Mouse (Mus musculus) embryonic facial prominence, embryonic 15.5 days (tissue): ENCODE measurements at regions not wholly inside any gene's neighbourhood (a gene's known extent, or its start where the extent isn't known, plus 50 kb on each side); places are given as distances from the start of the nearest gene placed in this dataset.

Experiments used
- ATAC-seq: fragments of 200-750 bp; cut with Nextera tagmentation; 2 replicates; pipeline ENCODE4 v1.8.0; 2017; ENCODE audit warnings: low read depth, moderate TSS enrichment; ENCODE audit not compliant: insufficient number of reproducible peaks, low FRiP score, low TSS enrichment
- H3K27ac ChIP-seq: fragments of 300-500 bp; sonication (generic); replicated peaks from 2 replicates; pipeline ENCODE4 v1.5.1; 2015; ENCODE audit warnings: mild to moderate bottlenecking, inconsistent platforms
- H3K27me3 ChIP-seq: fragments of 300-500 bp; sonication (generic); 2 replicates; pipeline ENCODE4 v1.6.1; 2015; ENCODE audit warnings: inconsistent platforms
- H3K36me3 ChIP-seq: fragments of 300-500 bp; sonication (generic); 2 replicates; pipeline ENCODE4 v1.6.1; 2015; ENCODE audit warnings: mild to moderate bottlenecking, inconsistent platforms
- H3K4me1 ChIP-seq: fragments of 300-500 bp; sonication (generic); 2 replicates; pipeline ENCODE4 v1.6.1; 2015; ENCODE audit warnings: inconsistent platforms
- H3K4me2 ChIP-seq: fragments of 300-500 bp; sonication (generic); replicated peaks from 2 replicates; pipeline ENCODE4 v1.6.1; 2015; ENCODE audit warnings: mild to moderate bottlenecking, inconsistent platforms
- H3K4me3 ChIP-seq: fragments of 300-500 bp; sonication (generic); replicated peaks from 2 replicates; pipeline ENCODE4 v1.5.1; 2015; ENCODE audit warnings: mild to moderate bottlenecking, inconsistent platforms
- H3K9ac ChIP-seq: fragments of 300-500 bp; sonication (generic); 2 replicates; pipeline ENCODE4 v1.6.1; 2015; ENCODE audit warnings: inconsistent platforms
- H3K9me3 ChIP-seq: fragments of 300-500 bp; sonication (generic); replicated peaks from 2 replicates; pipeline ENCODE4 v1.6.1; 2016; ENCODE audit warnings: inconsistent platforms
- WGBS: fragments of 180-500 bp; shearing (Covaris S2); methylation state at CpG from one replicate; pipeline ENCODE4 v1.1.7; 2015; 5-methylcytosine and 5-hydroxymethylcytosine counted together

GRCm38 (mm10) chr5:133070141-133070540, 527.0 kb upstream of the Auts2 start:
- no peaks in the 10 kb centered on the region for H3K27me3 ChIP-seq
- no peak overlapping the region for H3K4me2 ChIP-seq
- no peak overlapping the region for H3K4me3 ChIP-seq
- H3K27ac ChIP-seq: no peak overlapping the region
- H3K4me1 ChIP-seq: no peaks in the 10 kb centered on the region
- ATAC-seq: no peak
- no peaks in the 10 kb centered on the region for H3K9me3 ChIP-seq
- H3K9ac ChIP-seq: no peak overlapping the region
- no peaks in the 10 kb centered on the region for H3K36me3 ChIP-seq

- no peaks in the 10 kb centered on the region for H3K9me3 ChIP-seq
- ATAC-seq: no peak
- 60% methylated on average over 3 of the region's 3 CpGs for WGBS
These were observed 519.3 kb upstream of the Auts2 start for GRCm38 (mm10) chr5:133062481-133062880.

GRCm38 (mm10) chr5:133047456-133047855, 504.3 kb upstream of the Auts2 start:
- no peaks in the 10 kb centered on the region for H3K4me1 ChIP-seq
- no peaks in the 10 kb centered on the region for H3K36me3 ChIP-seq
- WGBS: 96% methylated on average over 4 of the region's 4 CpGs
- no peak overlapping the region for H3K4me3 ChIP-seq
- no peaks in the 10 kb centered on the region for H3K9me3 ChIP-seq
- ATAC-seq: no peak
- H3K9ac ChIP-seq: no peak overlapping the region
- no peak overlapping the region for H3K4me2 ChIP-seq
- H3K27ac ChIP-seq: no peak overlapping the region
- H3K27me3 ChIP-seq: no peaks in the 10 kb centered on the region

More at GRCm38 (mm10) chr5:133062481-133062880, 519.3 kb upstream of the Auts2 start:
- no peak overlapping the region for H3K4me2 ChIP-seq
- no peak overlapping the region for H3K4me3 ChIP-seq
- no peak overlapping the region for H3K9ac ChIP-seq
- H3K27ac ChIP-seq: no peak overlapping the region
- H3K4me1 ChIP-seq: no peaks in the 10 kb centered on the region
- H3K36me3 ChIP-seq: no peaks in the 10 kb centered on the region
- H3K27me3 ChIP-seq: no peaks in the 10 kb centered on the region

GRCm38 (mm10) chr5:133045637-133046036, 502.5 kb upstream of the Auts2 start:
- H3K4me1 ChIP-seq: no peaks in the 10 kb centered on the region
- H3K36me3 ChIP-seq: no peaks in the 10 kb centered on the region
- no peak overlapping the region for H3K9ac ChIP-seq
- H3K4me3 ChIP-seq: no peak overlapping the region
- no peaks in the 10 kb centered on the region for H3K27me3 ChIP-seq
- no peak overlapping the region for H3K4me2 ChIP-seq
- no peak for ATAC-seq
- 54% methylated on average over 9 of the region's 9 CpGs for WGBS
- no peak overlapping the region for H3K27ac ChIP-seq
- no peaks in the 10 kb centered on the region for H3K9me3 ChIP-seq

GRCm38 (mm10) chr5:133027590-133027989, 484.4 kb upstream of the Auts2 start:
- H3K4me1 ChIP-seq: no peaks in the 10 kb centered on the region
- no peaks in the 10 kb centered on the region for H3K36me3 ChIP-seq
- no peak overlapping the region for H3K4me2 ChIP-seq
- WGBS: 91% methylated on average over 4 of the region's 4 CpGs
- no peaks in the 10 kb centered on the region for H3K27me3 ChIP-seq
- ATAC-seq: no peak
- H3K9me3 ChIP-seq: no peaks in the 10 kb centered on the region
- no peak overlapping the region for H3K27ac ChIP-seq
- no peak overlapping the region for H3K9ac ChIP-seq
- H3K4me3 ChIP-seq: no peak overlapping the region

- Histone ChIP-seq H3K4me1 (no peaks in the 10 kb centered on the region), H3K27ac (no peak overlapping the region), H3K9me3 (no peaks in the 10 kb centered on the region), H3K36me3 (no peaks in the 10 kb centered on the region), H3K27me3 (no peaks in the 10 kb centered on the region), H3K4me2 (no peak overlapping the region), H3K4me3 (no peak overlapping the region), H3K9ac (no peak overlapping the region)
- no peak for ATAC-seq
- WGBS: 87% methylated on average over 4 of the region's 4 CpGs
These were observed 482.0 kb upstream of the Auts2 start for GRCm38 (mm10) chr5:133025121-133025520.

- no peak for ATAC-seq
These were observed 477.7 kb upstream of the Auts2 start for GRCm38 (mm10) chr5:133020821-133021220.

GRCm38 (mm10) chr5:133020116-133020515, 477.0 kb upstream of the Auts2 start:
- H3K27ac ChIP-seq: no peak overlapping the region
- H3K9ac ChIP-seq: no peak overlapping the region
- no peak overlapping the region for H3K4me3 ChIP-seq
- 39% methylated on average over 1 of the region's 1 CpGs for WGBS
- H3K9me3 ChIP-seq: no peaks in the 10 kb centered on the region
- ATAC-seq: no peak
- no peaks in the 10 kb centered on the region for H3K36me3 ChIP-seq
- no peak overlapping the region for H3K4me2 ChIP-seq
- H3K27me3 ChIP-seq: no peaks in the 10 kb centered on the region
- H3K4me1 ChIP-seq: no peaks in the 10 kb centered on the region

More at GRCm38 (mm10) chr5:133020821-133021220, 477.7 kb upstream of the Auts2 start:
- H3K4me2 ChIP-seq: no peak overlapping the region
- H3K4me3 ChIP-seq: no peak overlapping the region
- H3K4me1 ChIP-seq: no peaks in the 10 kb centered on the region
- H3K9me3 ChIP-seq: no peaks in the 10 kb centered on the region
- no peak overlapping the region for H3K27ac ChIP-seq
- no peaks in the 10 kb centered on the region for H3K27me3 ChIP-seq
- H3K9ac ChIP-seq: no peak overlapping the region
- no peaks in the 10 kb centered on the region for H3K36me3 ChIP-seq

- Histone ChIP-seq H3K36me3 (no peaks in the 10 kb centered on the region), H3K4me2 (no peak overlapping the region), H3K4me1 (no peaks in the 10 kb centered on the region), H3K9ac (no peak overlapping the region), H3K4me3 (no peak overlapping the region), H3K27ac (0 out of 2 replicates have a peak overlapping the region, but pooled peaks have one; percentile 17), H3K27me3 (no peaks in the 10 kb centered on the region), H3K9me3 (no peaks in the 10 kb centered on the region)
- 63% methylated on average over 14 of the region's 14 CpGs for WGBS
- peak; percentile 54; the same call in 1 of the 2 replicates for ATAC-seq
These were observed 467.8 kb upstream of the Auts2 start for GRCm38 (mm10) chr5:133010624-133011575.

- Histone ChIP-seq H3K27ac (no peak overlapping the region), H3K4me3 (no peak overlapping the region), H3K27me3 (no peaks in the 10 kb centered on the region), H3K9ac (no peak overlapping the region), H3K4me1 (no peaks in the 10 kb centered on the region), H3K9me3 (no peaks in the 10 kb centered on the region), H3K4me2 (no peak overlapping the region), H3K36me3 (no peaks in the 10 kb centered on the region)
- 92% methylated on average over 7 of the region's 7 CpGs for WGBS
- ATAC-seq: no peak
These were observed 439.7 kb upstream of the Auts2 start for GRCm38 (mm10) chr5:132982866-132983265.

GRCm38 (mm10) chr5:132979013-132979412, 435.9 kb upstream of the Auts2 start:
- Histone ChIP-seq H3K36me3 (no peaks in the 10 kb centered on the region), H3K4me1 (no peaks in the 10 kb centered on the region), H3K4me2 (no peak overlapping the region), H3K27me3 (no peaks in the 10 kb centered on the region), H3K4me3 (no peak overlapping the region), H3K9me3 (no peaks in the 10 kb centered on the region), H3K9ac (no peak overlapping the region), H3K27ac (no peak overlapping the region)
- ATAC-seq: no peak
- 84% methylated on average over 5 of the region's 5 CpGs for WGBS
